Mouse (Mus musculus) lung, postnatal 0 days (tissue): ENCODE data around the gene Tbcel.

Source experiments
- CTCF ChIP-seq: IDR thresholded peaks from 2 replicates; pipeline ENCODE4 v1.5.1; 2016; ENCODE audit warnings: antibody characterized with exemption, mild to moderate bottlenecking
- EP300 ChIP-seq: IDR thresholded peaks from 2 replicates; pipeline ENCODE4 v1.6.1; 2016; ENCODE audit warnings: antibody characterized with exemption, mild to moderate bottlenecking, control low read depth

- no peak for TF ChIP-seq EP300
- TF ChIP-seq CTCF: peak; percentile 36
These were observed 75.5 kb downstream of the Tbcel start for GRCm38 (mm10) chr9:42432155-42432554.
